Mouse (Mus musculus): Measurements from ENCODE around the gene AA986860. TPM values are rescaled to one million over a fixed set of nuclear protein-coding genes. Genes with fewer than 3 reads are reported as not detected.

The AA986860 gene
- 0.71 and 0.99 TPM in 2 replicates for total RNA-seq (2014; rRNA removed)
- 0.42 TPM in 2 replicates for polyA plus RNA-seq (2015; fragmentation: Nextera tagmentation; extraction: Ambion mirVana)

- ATAC-seq (ENCODE audit: low FRiP score) (no peak), DNase-seq (ENCODE audit: low spot score) (no peak)
- Histone ChIP-seq H3K9ac (replicated peaks; ENCODE audit: low read length, poor library complexity, severe bottlenecking) (no peak within 1 kb of the TSS), H3K27ac (ENCODE audit: low read depth, low read length) (no peak within 1 kb of the TSS), H3K4me2 (ENCODE audit: low read depth, low read length, poor library complexity, severe bottlenecking) (no peak within 1 kb of the TSS; the same call in 1 of the 2 replicates), H3K36me3 (ENCODE audit: insufficient read depth, low read length) (no peaks in the 10 kb centered on the region), H3K9me3 (ENCODE audit: low read length) (no peaks in the 10 kb centered on the region), H3K27me3 (ENCODE audit: insufficient read depth, low read length) (no peaks in the 10 kb centered on the region), H3K4me3 (ENCODE audit: low read depth, low read length) (no peak within 1 kb of the TSS), H3K4me1 (ENCODE audit: insufficient read depth, low read length) (no peaks in the 10 kb centered on the region)
- no peak for TF ChIP-seq CTCF (IDR thresholded peaks at IDR 0.05)
- 9% methylated on average over 10 of the region's 10 CpGs for WGBS
Observed at GRCm38 (mm10) chr1:130731741-130732337, at the start of gene AA986860. AA986860 (plus strand) TSS chr1:130731976.

- no peak overlapping the region for H3K27ac ChIP-seq (ENCODE audit: low read depth, low read length)
- H3K36me3 ChIP-seq (ENCODE audit: insufficient read depth, low read length): no peaks in the 10 kb centered on the region
- no peaks in the 10 kb centered on the region for H3K27me3 ChIP-seq (ENCODE audit: insufficient read depth, low read length)
- no peak for ATAC-seq (ENCODE audit: low FRiP score)
- 26% methylated on average over 1 of the region's 1 CpGs for WGBS
- no peak for DNase-seq (ENCODE audit: low spot score)
- no peak overlapping the region for H3K9ac ChIP-seq (replicated peaks; ENCODE audit: low read length, poor library complexity, severe bottlenecking)
- no peaks in the 10 kb centered on the region for H3K4me1 ChIP-seq (ENCODE audit: insufficient read depth, low read length)
- no peak overlapping the region for H3K4me3 ChIP-seq (ENCODE audit: low read depth, low read length)
- TF ChIP-seq CTCF (IDR thresholded peaks at IDR 0.05): no peak
- no peak overlapping the region for H3K4me2 ChIP-seq (ENCODE audit: low read depth, low read length, poor library complexity, severe bottlenecking)
- no peaks in the 10 kb centered on the region for H3K9me3 ChIP-seq (ENCODE audit: low read length)
Observed at GRCm38 (mm10) chr1:130683905-130684304, 47.9 kb upstream of the AA986860 start.

- WGBS: 94% methylated on average over 5 of the region's 5 CpGs
- Histone ChIP-seq H3K27ac (ENCODE audit: low read depth, low read length) (no peak overlapping the region), H3K4me1 (ENCODE audit: insufficient read depth, low read length) (no peaks in the 10 kb centered on the region), H3K4me3 (ENCODE audit: low read depth, low read length) (no peak overlapping the region), H3K27me3 (ENCODE audit: insufficient read depth, low read length) (no peaks in the 10 kb centered on the region), H3K36me3 (ENCODE audit: insufficient read depth, low read length) (peaks cover 55% of the 10 kb centered on the region), H3K4me2 (ENCODE audit: low read depth, low read length, poor library complexity, severe bottlenecking) (no peak overlapping the region), H3K9me3 (ENCODE audit: low read length) (no peaks in the 10 kb centered on the region), H3K9ac (replicated peaks; ENCODE audit: low read length, poor library complexity, severe bottlenecking) (no peak overlapping the region)
- no peak for ATAC-seq (ENCODE audit: low FRiP score)
- TF ChIP-seq CTCF (IDR thresholded peaks at IDR 0.05): no peak
- no peak for DNase-seq (ENCODE audit: low spot score)
Observed at GRCm38 (mm10) chr1:130698601-130699000, 33.2 kb upstream of the AA986860 start.

- Histone ChIP-seq H3K9ac (replicated peaks; ENCODE audit: low read length, poor library complexity, severe bottlenecking) (no peak overlapping the region), H3K4me1 (ENCODE audit: insufficient read depth, low read length) (no peaks in the 10 kb centered on the region), H3K4me3 (ENCODE audit: low read depth, low read length) (no peak overlapping the region), H3K27ac (ENCODE audit: low read depth, low read length) (no peak overlapping the region), H3K4me2 (ENCODE audit: low read depth, low read length, poor library complexity, severe bottlenecking) (no peak overlapping the region), H3K27me3 (ENCODE audit: insufficient read depth, low read length) (no peaks in the 10 kb centered on the region), H3K36me3 (ENCODE audit: insufficient read depth, low read length) (peaks cover 59% of the 10 kb centered on the region), H3K9me3 (ENCODE audit: low read length) (no peaks in the 10 kb centered on the region)
- 88% methylated on average over 10 of the region's 10 CpGs for WGBS
- DNase-seq (ENCODE audit: low spot score): peak; percentile 12
- ATAC-seq (ENCODE audit: low FRiP score): no peak
- no peak for TF ChIP-seq CTCF (IDR thresholded peaks at IDR 0.05)
Observed at GRCm38 (mm10) chr1:130699937-130700633, 31.7 kb upstream of the AA986860 start.

- ATAC-seq (ENCODE audit: low FRiP score) (no peak), DNase-seq (ENCODE audit: low spot score) (no peak)
- Histone ChIP-seq H3K27me3 (ENCODE audit: insufficient read depth, low read length) (no peaks in the 10 kb centered on the region), H3K36me3 (ENCODE audit: insufficient read depth, low read length) (peaks cover 68% of the 10 kb centered on the region), H3K4me3 (ENCODE audit: low read depth, low read length) (no peak overlapping the region), H3K9me3 (ENCODE audit: low read length) (no peaks in the 10 kb centered on the region), H3K4me1 (ENCODE audit: insufficient read depth, low read length) (no peaks in the 10 kb centered on the region), H3K27ac (ENCODE audit: low read depth, low read length) (no peak overlapping the region), H3K9ac (replicated peaks; ENCODE audit: low read length, poor library complexity, severe bottlenecking) (no peak overlapping the region), H3K4me2 (ENCODE audit: low read depth, low read length, poor library complexity, severe bottlenecking) (no peak overlapping the region)
- TF ChIP-seq CTCF (IDR thresholded peaks at IDR 0.05): no peak
- WGBS: 96% methylated on average over 11 of the region's 11 CpGs
Observed at GRCm38 (mm10) chr1:130701976-130702375, 29.8 kb upstream of the AA986860 start.

- Histone ChIP-seq H3K27ac (ENCODE audit: low read depth, low read length) (no peak overlapping the region), H3K4me2 (ENCODE audit: low read depth, low read length, poor library complexity, severe bottlenecking) (no peak overlapping the region), H3K9me3 (ENCODE audit: low read length) (no peaks in the 10 kb centered on the region), H3K9ac (replicated peaks; ENCODE audit: low read length, poor library complexity, severe bottlenecking) (no peak overlapping the region), H3K27me3 (ENCODE audit: insufficient read depth, low read length) (no peaks in the 10 kb centered on the region), H3K4me1 (ENCODE audit: insufficient read depth, low read length) (no peaks in the 10 kb centered on the region), H3K36me3 (ENCODE audit: insufficient read depth, low read length) (peaks cover 66% of the 10 kb centered on the region), H3K4me3 (ENCODE audit: low read depth, low read length) (no peak overlapping the region)
- ATAC-seq (ENCODE audit: low FRiP score): no peak
- no peak for TF ChIP-seq CTCF (IDR thresholded peaks at IDR 0.05)
- DNase-seq (ENCODE audit: low spot score): no peak
- WGBS: 80% methylated on average over 2 of the region's 2 CpGs
Observed at GRCm38 (mm10) chr1:130703613-130704012, 28.2 kb upstream of the AA986860 start.
